Mouse (Mus musculus) cerebellum, adult 2 months (tissue): ENCODE results near the gene Zfp526. TPM values are rescaled to one million over a fixed set of nuclear protein-coding genes. Genes with fewer than 3 reads are reported as not detected.
A peak's percentile ranks its signal among the peaks of the same experiment; 100 is the strongest.

ENCODE experiments used
- DNase-seq, 2 experiments: peaks; one replicate each; pipeline ENCODE4 v3.0.0; 2021
- H3K27ac ChIP-seq: fragments of 200-500 bp; 2 replicates; pipeline ENCODE4 v1.5.1; 2012; ENCODE audit warnings: low read length, control low read depth, inconsistent platforms; ENCODE audit not compliant: insufficient read depth
- H3K27me3 ChIP-seq: fragments of 200-500 bp; 2 replicates; pipeline ENCODE4 v1.6.1; 2012; ENCODE audit warnings: inconsistent platforms, mild to moderate bottlenecking, low read length, moderate library complexity; ENCODE audit not compliant: control insufficient read depth, insufficient read depth
- H3K4me1 ChIP-seq: fragments of 200-500 bp; 2 replicates; pipeline ENCODE4 v1.6.1; 2011; ENCODE audit warnings: low read length; ENCODE audit not compliant: control insufficient read depth, insufficient read depth
- H3K4me3 ChIP-seq: fragments of 200-500 bp; replicated peaks from 2 replicates; pipeline ENCODE3; 2011; ENCODE audit warnings: mild to moderate bottlenecking, low read depth, low read length, control low read depth; ENCODE audit not compliant: insufficient read depth
- CTCF ChIP-seq: fragments of 200-500 bp; IDR thresholded peaks from 2 replicates; pipeline ENCODE4 v1.5.1; 2011; ENCODE audit warnings: low read depth, mild to moderate bottlenecking, control low read depth, low read length, moderate library complexity, borderline replicate concordance; ENCODE audit not compliant: insufficient read depth
- POLR2A ChIP-seq: fragments of 200-500 bp; IDR thresholded peaks from 2 replicates; pipeline ENCODE4 v1.6.1; 2011; ENCODE audit warnings: low read length, control low read depth, borderline replicate concordance; ENCODE audit not compliant: insufficient read depth
- WGBS: fragments of 180-500 bp; shearing (Covaris S2); methylation state at CpG from one replicate; pipeline ENCODE4 v1.1.7; 2018; 5-methylcytosine and 5-hydroxymethylcytosine counted together
- polyA plus RNA-seq: library from polyadenylated mRNA; depleted of rRNA; stranded (reverse); fragments of >200 nt; gene quantifications from 2 replicates; pipeline ENCODE4 v1.2.3, GENCODE M21; 2012

Gene Zfp526
- polyA plus RNA-seq, 1 experiment, result 9.2 TPM

- Histone ChIP-seq H3K27me3 (no peaks in the 10 kb centered on the region), H3K4me3 (no peak overlapping the region), H3K4me1 (peaks cover 17% of the 10 kb centered on the region; the same call in 1 of the 2 replicates), H3K27ac (peak overlapping the region; percentile 47; the same call in 1 of the 2 replicates)
- no peak for TF ChIP-seq POLR2A
- TF ChIP-seq CTCF, result no peak
- DNase-seq, result no peak
- WGBS, result 34% methylated on average over 3 of the region's 3 CpGs
Observed at GRCm38 (mm10) chr7:25247498-25247897, 26.3 kb downstream of the Zfp526 start.

- H3K27me3 ChIP-seq, result no peaks in the 10 kb centered on the region
Observed at GRCm38 (mm10) chr7:25248018-25248647, 26.9 kb downstream of the Zfp526 start.

GRCm38 (mm10) chr7:25248846-25249313, 27.7 kb downstream of the Zfp526 start:
- peak in 1 of 2 experiments; percentile 53 for DNase-seq
- Histone ChIP-seq H3K4me3 (peak overlapping the region; percentile 72), H3K27ac (peak overlapping the region; percentile 60), H3K27me3 (no peaks in the 10 kb centered on the region), H3K4me1 (peaks cover 17% of the 10 kb centered on the region; the same call in 1 of the 2 replicates)
- TF ChIP-seq POLR2A (peak; percentile 16; the same call in 1 of the 2 replicates), CTCF (no peak)
- under 1% methylated on average over 25 of the region's 25 CpGs for WGBS

More at GRCm38 (mm10) chr7:25248018-25248647, 26.9 kb downstream of the Zfp526 start:
- DNase-seq, result peak; percentile 55
- H3K4me1 ChIP-seq, result peaks cover 17% of the 10 kb centered on the region; the same call in 1 of the 2 replicates
- WGBS, result 15% methylated on average over 18 of the region's 18 CpGs
- H3K27ac ChIP-seq, result peak overlapping the region; percentile 56; the same call in 1 of the 2 replicates
- H3K4me3 ChIP-seq, result peak overlapping the region; percentile 39
- TF ChIP-seq CTCF (no peak), POLR2A (no peak)

- peaks cover 17% of the 10 kb centered on the region; the same call in 1 of the 2 replicates for H3K4me1 ChIP-seq
Observed at GRCm38 (mm10) chr7:25249314-25250140, 28.3 kb downstream of the Zfp526 start.

GRCm38 (mm10) chr7:25250141-25250972, 29.1 kb downstream of the Zfp526 start, which contains the start of gene Erf:
Gene Erf (minus strand): TSS chr7:25250761.
- Histone ChIP-seq H3K27ac (peak within 1 kb of the TSS; percentile 98), H3K4me1 (peaks cover 17% of the 10 kb centered on the region; the same call in 1 of the 2 replicates), H3K4me3 (peak within 1 kb of the TSS; percentile 72), H3K27me3 (no peaks in the 10 kb centered on the region)
- 1% methylated on average over 67 of the region's 81 CpGs for WGBS
- peak; percentile 91 to 92 for DNase-seq
- TF ChIP-seq CTCF, result no peak
- TF ChIP-seq POLR2A, result peak; percentile 35; the same call in 1 of the 2 replicates

More at GRCm38 (mm10) chr7:25249314-25250140, 28.3 kb downstream of the Zfp526 start:
- under 1% methylated on average over 61 of the region's 73 CpGs for WGBS
- TF ChIP-seq CTCF (no peak), POLR2A (no peak; the same call in 1 of the 2 replicates)
- H3K27ac ChIP-seq, result peak overlapping the region; percentile 60
- H3K4me3 ChIP-seq, result peak overlapping the region; percentile 72
- no peaks in the 10 kb centered on the region for H3K27me3 ChIP-seq
- DNase-seq, result peak; percentile 66 to 67

GRCm38 (mm10) chr7:25251071-25251791, 30.0 kb downstream of the Zfp526 start:
- H3K27ac ChIP-seq, result peak overlapping the region; percentile 98
- peak; percentile 59 to 71 for DNase-seq
- peaks cover 17% of the 10 kb centered on the region; the same call in 1 of the 2 replicates for H3K4me1 ChIP-seq
- 1% methylated on average over 22 of the region's 22 CpGs for WGBS
- no peaks in the 10 kb centered on the region for H3K27me3 ChIP-seq
- TF ChIP-seq POLR2A, result no peak
- H3K4me3 ChIP-seq, result peak overlapping the region; percentile 72

GRCm38 (mm10) chr7:25251822-25252221, 30.6 kb downstream of the Zfp526 start:
- DNase-seq, result peak; percentile 52 to 66

More at GRCm38 (mm10) chr7:25251822-25252221, 30.6 kb downstream of the Zfp526 start:
- H3K4me1 ChIP-seq, result peaks cover 16% of the 10 kb centered on the region; the same call in 1 of the 2 replicates
- peak overlapping the region; percentile 98 for H3K27ac ChIP-seq
- 16% methylated on average over 8 of the region's 8 CpGs for WGBS
- no peak for TF ChIP-seq CTCF
- no peak for TF ChIP-seq POLR2A
- H3K27me3 ChIP-seq, result no peaks in the 10 kb centered on the region
- H3K4me3 ChIP-seq, result peak overlapping the region; percentile 72
